Mouse (Mus musculus): Measurements from ENCODE around the gene Inpp4b.

GRCm38 (mm10) chr8:81575268-81575917, 233.0 kb downstream of the Inpp4b start:
- TF ChIP-seq POLR2A (IDR thresholded peaks at IDR 0.05; ENCODE audit: insufficient read depth, low read depth, low read length) (no peak), EP300 (IDR thresholded peaks at IDR 0.05; ENCODE audit: insufficient read depth, low read depth, low read length) (no peak)
